Mouse (Mus musculus) megakaryocyte, embryonic 14.5 days (primary cell): ENCODE results near the gene Tmprss13. TPM values are rescaled to one million over a fixed set of nuclear protein-coding genes. Genes with fewer than 3 reads are reported as not detected.
A peak's percentile ranks its signal among the peaks of the same experiment; 100 is the strongest.

Experiments used
- H3K27me3 ChIP-seq: replicated peaks from 2 replicates; pipeline ENCODE3; 2012; ENCODE audit warnings: inconsistent platforms
- H3K36me3 ChIP-seq: replicated peaks from 2 replicates; pipeline ENCODE3; 2012; ENCODE audit warnings: low read length, inconsistent platforms, mixed read lengths
- H3K4me1 ChIP-seq: 2 replicates; pipeline ENCODE4 v1.6.1; 2012; ENCODE audit warnings: inconsistent platforms
- H3K4me3 ChIP-seq: replicated peaks from 2 replicates; pipeline ENCODE3; 2012; ENCODE audit warnings: moderate library complexity, mild to moderate bottlenecking, inconsistent platforms
- H3K9me3 ChIP-seq: 2 replicates; pipeline ENCODE4 v1.6.1; 2012; ENCODE audit warnings: inconsistent platforms
- FLI1 ChIP-seq: IDR thresholded peaks from 2 replicates; pipeline ENCODE4 v1.6.1; 2012; ENCODE audit warnings: low read length, inconsistent platforms, mixed read lengths
- GATA1 ChIP-seq: IDR thresholded peaks from 3 replicates; pipeline ENCODE4 v1.6.1; 2012; ENCODE audit warnings: mixed read lengths, low read length, inconsistent platforms, borderline replicate concordance
- polyA plus RNA-seq: library from polyadenylated mRNA; stranded (reverse); fragments of >175 nt; gene quantifications from 2 replicates; pipeline ENCODE4 v1.2.3, GENCODE M21; 2012; ENCODE audit warnings: low replicate concordance; ENCODE audit not compliant: insufficient read depth

Tmprss13 gene
- polyA plus RNA-seq, 1 experiment: 0.02 TPM

GRCm38 (mm10) chr9:45299231-45300006, 19.5 kb upstream of the Tmprss13 start:
- no peak for TF ChIP-seq FLI1
- no peak for TF ChIP-seq GATA1
- peaks cover 78% of the 10 kb centered on the region for H3K4me1 ChIP-seq

GRCm38 (mm10) chr9:45300422-45301104, 18.3 kb upstream of the Tmprss13 start:
- Histone ChIP-seq H3K4me3 (peak overlapping the region; percentile 89), H3K9me3 (no peaks in the 10 kb centered on the region), H3K4me1 (peaks cover 72% of the 10 kb centered on the region), H3K27me3 (peaks cover 4% of the 10 kb centered on the region), H3K36me3 (no peaks in the 10 kb centered on the region)
- TF ChIP-seq GATA1 (no peak), FLI1 (peak; percentile 79)

More at GRCm38 (mm10) chr9:45299231-45300006, 19.5 kb upstream of the Tmprss13 start:
- Histone ChIP-seq H3K9me3 (no peaks in the 10 kb centered on the region), H3K4me3 (peak overlapping the region; percentile 66), H3K27me3 (no peaks in the 10 kb centered on the region), H3K36me3 (no peaks in the 10 kb centered on the region)

- Histone ChIP-seq H3K4me1 (peaks cover 60% of the 10 kb centered on the region), H3K27me3 (peaks cover 8% of the 10 kb centered on the region), H3K4me3 (peak overlapping the region; percentile 26), H3K9me3 (no peaks in the 10 kb centered on the region), H3K36me3 (no peaks in the 10 kb centered on the region)
- TF ChIP-seq GATA1 (no peak), FLI1 (no peak)
These were observed 17.1 kb upstream of the Tmprss13 start for GRCm38 (mm10) chr9:45301771-45302170.

GRCm38 (mm10) chr9:45306746-45307410, 12.0 kb upstream of the Tmprss13 start:
- Histone ChIP-seq H3K36me3 (no peaks in the 10 kb centered on the region), H3K4me1 (peaks cover 19% of the 10 kb centered on the region), H3K4me3 (no peak overlapping the region), H3K9me3 (no peaks in the 10 kb centered on the region), H3K27me3 (peaks cover 40% of the 10 kb centered on the region)
- TF ChIP-seq FLI1 (no peak), GATA1 (no peak)

- Histone ChIP-seq H3K27me3 (peaks cover 53% of the 10 kb centered on the region), H3K36me3 (no peaks in the 10 kb centered on the region), H3K9me3 (no peaks in the 10 kb centered on the region), H3K4me3 (no peak overlapping the region), H3K4me1 (peaks cover 14% of the 10 kb centered on the region)
- TF ChIP-seq GATA1 (no peak), FLI1 (no peak)
These were observed 10.4 kb upstream of the Tmprss13 start for GRCm38 (mm10) chr9:45308521-45308920.

- peaks cover 17% of the 10 kb centered on the region for H3K4me1 ChIP-seq
- no peak for TF ChIP-seq FLI1
- TF ChIP-seq GATA1: no peak
- H3K36me3 ChIP-seq: no peaks in the 10 kb centered on the region
- H3K9me3 ChIP-seq: no peaks in the 10 kb centered on the region
- no peak overlapping the region for H3K4me3 ChIP-seq
- H3K27me3 ChIP-seq: peaks cover 75% of the 10 kb centered on the region
These were observed 7.0 kb upstream of the Tmprss13 start for GRCm38 (mm10) chr9:45311858-45312257.

GRCm38 (mm10) chr9:45313913-45314312, 5.0 kb upstream of the Tmprss13 start:
- Histone ChIP-seq H3K4me1 (peaks cover 14% of the 10 kb centered on the region), H3K9me3 (no peaks in the 10 kb centered on the region), H3K4me3 (no peak overlapping the region), H3K27me3 (peaks cover 82% of the 10 kb centered on the region), H3K36me3 (no peaks in the 10 kb centered on the region)
- no peak for TF ChIP-seq FLI1
- TF ChIP-seq GATA1: no peak

GRCm38 (mm10) chr9:45317635-45318034, 1.3 kb upstream of the Tmprss13 start:
- Histone ChIP-seq H3K9me3 (no peaks in the 10 kb centered on the region), H3K4me1 (peaks cover 8% of the 10 kb centered on the region; the same call in 1 of the 2 replicates), H3K36me3 (no peaks in the 10 kb centered on the region), H3K4me3 (no peak overlapping the region), H3K27me3 (peaks cover 87% of the 10 kb centered on the region)
- no peak for TF ChIP-seq GATA1
- TF ChIP-seq FLI1: no peak

- Histone ChIP-seq H3K27me3 (peaks cover 87% of the 10 kb centered on the region), H3K36me3 (no peaks in the 10 kb centered on the region), H3K4me1 (peaks cover 5% of the 10 kb centered on the region; the same call in 1 of the 2 replicates), H3K9me3 (no peaks in the 10 kb centered on the region), H3K4me3 (no peak overlapping the region)
- TF ChIP-seq GATA1: no peak
- TF ChIP-seq FLI1: no peak
These were observed 2.6 kb downstream of the Tmprss13 start for GRCm38 (mm10) chr9:45321465-45321864.

- H3K4me3 ChIP-seq: no peak overlapping the region
- H3K4me1 ChIP-seq: peaks cover 5% of the 10 kb centered on the region; the same call in 1 of the 2 replicates
- TF ChIP-seq GATA1 (no peak), FLI1 (no peak)
- no peaks in the 10 kb centered on the region for H3K36me3 ChIP-seq
- no peaks in the 10 kb centered on the region for H3K9me3 ChIP-seq
- peaks cover 87% of the 10 kb centered on the region for H3K27me3 ChIP-seq
These were observed 3.1 kb downstream of the Tmprss13 start for GRCm38 (mm10) chr9:45321946-45322430.
